Mouse (Mus musculus): Measurements from ENCODE around the gene Ccdc30. TPM values are rescaled to one million over a fixed set of nuclear protein-coding genes. Genes with fewer than 3 reads are reported as not detected.

Gene Ccdc30
- polyA plus RNA-seq, 1 experiment from 2014 or later, result 7.5 TPM

- ATAC-seq (ENCODE audit: insufficient read depth, low FRiP score, low read depth), result peak; percentile 16; the same call in 1 of the 2 replicates
- Histone ChIP-seq H3K4me1 (peaks cover 11% of the 10 kb centered on the region), H3K27ac (no peak overlapping the region), H3K4me2 (no peak overlapping the region), H3K36me3 (no peaks in the 10 kb centered on the region), H3K4me3 (replicated peaks) (no peak overlapping the region), H3K27me3 (replicated peaks) (no peaks in the 10 kb centered on the region), H3K9ac (no peak overlapping the region), H3K9me3 (no peaks in the 10 kb centered on the region)
- WGBS, result 41% methylated on average over 6 of the region's 6 CpGs
These were observed 2.5 kb downstream of the Ccdc30 start for GRCm38 (mm10) chr4:119412791-119413190.

- H3K9ac ChIP-seq, result no peak overlapping the region
- H3K4me2 ChIP-seq, result no peak overlapping the region
- H3K27me3 ChIP-seq (replicated peaks), result no peaks in the 10 kb centered on the region
- no peak overlapping the region for H3K27ac ChIP-seq
- H3K4me1 ChIP-seq, result peaks cover 11% of the 10 kb centered on the region
- H3K36me3 ChIP-seq, result no peaks in the 10 kb centered on the region
- ATAC-seq (ENCODE audit: insufficient read depth, low FRiP score, low read depth), result no peak
- H3K4me3 ChIP-seq (replicated peaks), result no peak overlapping the region
- WGBS, result 73% methylated on average over 12 of the region's 12 CpGs
- H3K9me3 ChIP-seq, result no peaks in the 10 kb centered on the region
These were observed 3.3 kb downstream of the Ccdc30 start for GRCm38 (mm10) chr4:119411877-119412650.

- H3K9me3 ChIP-seq, result no peaks in the 10 kb centered on the region
- H3K36me3 ChIP-seq, result no peaks in the 10 kb centered on the region
- 92% methylated on average over 2 of the region's 2 CpGs for WGBS
- no peak overlapping the region for H3K9ac ChIP-seq
- H3K4me2 ChIP-seq, result no peak overlapping the region
- H3K4me3 ChIP-seq (replicated peaks), result no peak overlapping the region
- no peaks in the 10 kb centered on the region for H3K4me1 ChIP-seq
- H3K27ac ChIP-seq, result no peak overlapping the region
- no peak for ATAC-seq (ENCODE audit: insufficient read depth, low FRiP score, low read depth)
- H3K27me3 ChIP-seq (replicated peaks), result no peaks in the 10 kb centered on the region
These were observed 11.9 kb downstream of the Ccdc30 start for GRCm38 (mm10) chr4:119403431-119403830.

- H3K4me3 ChIP-seq (replicated peaks), result no peak overlapping the region
- no peak overlapping the region for H3K9ac ChIP-seq
- H3K27me3 ChIP-seq (replicated peaks), result no peaks in the 10 kb centered on the region
- H3K27ac ChIP-seq, result no peak overlapping the region
- no peak for ATAC-seq (ENCODE audit: insufficient read depth, low FRiP score, low read depth)
- WGBS, result 68% methylated on average over 7 of the region's 7 CpGs
- no peaks in the 10 kb centered on the region for H3K4me1 ChIP-seq
- H3K4me2 ChIP-seq, result no peak overlapping the region
- no peaks in the 10 kb centered on the region for H3K36me3 ChIP-seq
- no peaks in the 10 kb centered on the region for H3K9me3 ChIP-seq
These were observed 14.4 kb downstream of the Ccdc30 start for GRCm38 (mm10) chr4:119400896-119401295.

- ATAC-seq (ENCODE audit: insufficient read depth, low FRiP score, low read depth), result no peak
- Histone ChIP-seq H3K9me3 (no peaks in the 10 kb centered on the region), H3K9ac (no peak overlapping the region), H3K4me1 (no peaks in the 10 kb centered on the region), H3K27ac (no peak overlapping the region), H3K36me3 (no peaks in the 10 kb centered on the region), H3K4me2 (no peak overlapping the region), H3K27me3 (replicated peaks) (no peaks in the 10 kb centered on the region), H3K4me3 (replicated peaks) (no peak overlapping the region)
- WGBS, result 76% methylated on average over 7 of the region's 7 CpGs
These were observed 16.6 kb downstream of the Ccdc30 start for GRCm38 (mm10) chr4:119398751-119399150.

GRCm38 (mm10) chr4:119390369-119390768, 25.0 kb downstream of the Ccdc30 start:
- no peak for ATAC-seq (ENCODE audit: insufficient read depth, low FRiP score, low read depth)
- WGBS, result 86% methylated on average over 1 of the region's 1 CpGs
- Histone ChIP-seq H3K9ac (no peak overlapping the region), H3K4me2 (no peak overlapping the region), H3K27me3 (replicated peaks) (no peaks in the 10 kb centered on the region), H3K36me3 (no peaks in the 10 kb centered on the region), H3K4me3 (replicated peaks) (no peak overlapping the region), H3K27ac (no peak overlapping the region), H3K4me1 (no peaks in the 10 kb centered on the region), H3K9me3 (no peaks in the 10 kb centered on the region)

GRCm38 (mm10) chr4:119389184-119389583, 26.1 kb downstream of the Ccdc30 start:
- no peaks in the 10 kb centered on the region for H3K9me3 ChIP-seq
- no peaks in the 10 kb centered on the region for H3K4me1 ChIP-seq
- H3K27me3 ChIP-seq (replicated peaks), result no peaks in the 10 kb centered on the region
- H3K36me3 ChIP-seq, result no peaks in the 10 kb centered on the region
- ATAC-seq (ENCODE audit: insufficient read depth, low FRiP score, low read depth), result no peak
- H3K27ac ChIP-seq, result no peak overlapping the region
- no peak overlapping the region for H3K4me2 ChIP-seq
- H3K9ac ChIP-seq, result no peak overlapping the region
- 66% methylated on average over 3 of the region's 3 CpGs for WGBS
- H3K4me3 ChIP-seq (replicated peaks), result no peak overlapping the region

GRCm38 (mm10) chr4:119381471-119382190, 33.7 kb downstream of the Ccdc30 start:
- H3K27ac ChIP-seq, result no peak overlapping the region
- no peak overlapping the region for H3K4me2 ChIP-seq
- no peak overlapping the region for H3K9ac ChIP-seq
- H3K4me3 ChIP-seq (replicated peaks), result no peak overlapping the region
- no peaks in the 10 kb centered on the region for H3K4me1 ChIP-seq
- H3K9me3 ChIP-seq, result no peaks in the 10 kb centered on the region
- H3K36me3 ChIP-seq, result no peaks in the 10 kb centered on the region
- no peak for ATAC-seq (ENCODE audit: insufficient read depth, low FRiP score, low read depth)
- no peaks in the 10 kb centered on the region for H3K27me3 ChIP-seq (replicated peaks)
- 69% methylated on average over 7 of the region's 7 CpGs for WGBS

GRCm38 (mm10) chr4:119369460-119369859, 45.9 kb downstream of the Ccdc30 start:
- ATAC-seq (ENCODE audit: insufficient read depth, low FRiP score, low read depth), result no peak
- no peaks in the 10 kb centered on the region for H3K4me1 ChIP-seq
- H3K9me3 ChIP-seq, result no peaks in the 10 kb centered on the region
- no peak overlapping the region for H3K27ac ChIP-seq
- no peak overlapping the region for H3K9ac ChIP-seq
- H3K4me2 ChIP-seq, result no peak overlapping the region
- H3K27me3 ChIP-seq (replicated peaks), result no peaks in the 10 kb centered on the region
- WGBS, result 88% methylated on average over 6 of the region's 6 CpGs
- no peak overlapping the region for H3K4me3 ChIP-seq (replicated peaks)
- no peaks in the 10 kb centered on the region for H3K36me3 ChIP-seq

GRCm38 (mm10) chr4:119366758-119367526, 48.4 kb downstream of the Ccdc30 start:
- Histone ChIP-seq H3K4me1 (no peaks in the 10 kb centered on the region), H3K4me2 (no peak overlapping the region), H3K36me3 (no peaks in the 10 kb centered on the region), H3K27ac (no peak overlapping the region), H3K9me3 (no peaks in the 10 kb centered on the region), H3K9ac (no peak overlapping the region), H3K4me3 (replicated peaks) (no peak overlapping the region), H3K27me3 (replicated peaks) (no peaks in the 10 kb centered on the region)
- ATAC-seq (ENCODE audit: insufficient read depth, low FRiP score, low read depth), result no peak
- WGBS, result 45% methylated on average over 4 of the region's 4 CpGs

- Histone ChIP-seq H3K36me3 (no peaks in the 10 kb centered on the region), H3K27me3 (replicated peaks) (no peaks in the 10 kb centered on the region), H3K27ac (no peak overlapping the region), H3K4me3 (replicated peaks) (no peak overlapping the region), H3K9ac (no peak overlapping the region), H3K4me2 (no peak overlapping the region), H3K4me1 (no peaks in the 10 kb centered on the region), H3K9me3 (no peaks in the 10 kb centered on the region)
- no peak for ATAC-seq (ENCODE audit: insufficient read depth, low FRiP score, low read depth)
- WGBS, result 84% methylated on average over 3 of the region's 3 CpGs
These were observed 53.1 kb downstream of the Ccdc30 start for GRCm38 (mm10) chr4:119362231-119362630.
